In genomic region chr7:81762180-81763109, GRCm38 (mm10) we compare ENCODE assay signal across 8 mouse cellular contexts. TPM values are rescaled to one million over a fixed set of nuclear protein-coding genes. Genes with fewer than 3 reads are reported as not detected.
DNase-seq lines count a peak whose midpoint lies in the region; ATAC-seq lines count a peak whose summit lies in the region.

Ramac (plus strand) TSS chr7:81762925.

- H3K9ac ChIP-seq in hindbrain, embryonic 16.5 days (ENCODE audit: low read depth, low read length), result peak within 1 kb of the TSS; percentile 78

- H3K4me2 ChIP-seq in hindbrain, embryonic 16.5 days (ENCODE audit: low read length), result peak within 1 kb of the TSS; percentile 95

- peak; percentile 92 for DNase-seq in WW6 (ENCODE audit: low read depth, low spot score)
- DNase-seq in cerebellum, postnatal 4 days (ENCODE audit: low spot score in 2 of 2), result peak; percentile 69 to 89
- peak; percentile 84 for DNase-seq in gastrocnemius, adult 18-20 months (ENCODE audit: low spot score)
- peak; percentile 86 to 89 for DNase-seq in left cerebral cortex, adult 18-20 months (ENCODE audit: low spot score in 2 of 2)
- DNase-seq in right cerebral cortex, adult 2 months (ENCODE audit: low spot score in 2 of 2), result peak; percentile 84 to 87
- peak; percentile 92 for DNase-seq in urinary bladder, postnatal 14 days (ENCODE audit: low spot score)

- H3K4me3 ChIP-seq in hindbrain, embryonic 16.5 days (ENCODE audit: low read length), result peak within 1 kb of the TSS; percentile 98

- H3K27me3 ChIP-seq in hindbrain, embryonic 16.5 days (replicated peaks; ENCODE audit: control insufficient read depth, insufficient read depth, low read length), result no peaks in the 10 kb centered on the region

- H3K27ac ChIP-seq in hindbrain, embryonic 16.5 days (ENCODE audit: low read depth, low read length), result peak within 1 kb of the TSS; percentile 70

- under 1% methylated on average over 54 of the region's 56 CpGs for WGBS in hindbrain, embryonic 16.5 days

- H3K36me3 ChIP-seq in hindbrain, embryonic 16.5 days (ENCODE audit: control insufficient read depth, insufficient read depth, low read length), result no peaks in the 10 kb centered on the region

- peaks cover 9% of the 10 kb centered on the region for H3K4me1 ChIP-seq in hindbrain, embryonic 16.5 days (ENCODE audit: control insufficient read depth, insufficient read depth, low read depth, low read length)

- no peaks in the 10 kb centered on the region for H3K9me3 ChIP-seq in hindbrain, embryonic 16.5 days (ENCODE audit: control insufficient read depth, low read length)

- peak; percentile 97 for ATAC-seq in hindbrain, embryonic 16.5 days
- ATAC-seq in megakaryocyte, adult 5-6 weeks (ENCODE audit: poor library complexity, severe bottlenecking), result peak; percentile 94

RNA-seq across cellular contexts. Expression of gene Ramac, which starts in this region (rescaled TPM):
- total RNA-seq in gastrocnemius, adult 18-20 months (2021), result 10 to 100 TPM; 22.3 to 25.9 TPM
- polyA plus RNA-seq in hindbrain, embryonic 16.5 days (2015; fragmentation: Nextera tagmentation; extraction: Ambion mirVana), result 135 and 145 TPM in 2 replicates
- 100 to 1,000 TPM in 1 of 2 experiments, 10 to 100 TPM in 1; 86.5 to 101 TPM for total RNA-seq in left cerebral cortex, adult 18-20 months (2021)
- 112 and 116 TPM in 2 replicates for total RNA-seq in megakaryocyte, adult 5-6 weeks (2015)
- 91.9 and 93.4 TPM in 2 replicates for total RNA-seq in megakaryocyte, adult 5-6 weeks (2017)

Comparison
In these comparisons a context has a peak if more than half of its experiments do, and no peak if none do; other contexts are left out.
1. Peak in every context shown above with its lines: DNase-seq, ATAC-seq, H3K4me3 ChIP-seq and H3K27ac ChIP-seq.